Mouse (Mus musculus): ENCODE data around the gene Tnip2.

GRCm38 (mm10) chr5:34514218-34514566 lies 401 bp upstream of the Tnip2 start:
- TF ChIP-seq CTCF (IDR thresholded peaks at IDR 0.05; ENCODE audit: low read depth, low read length) (no peak), GATA1 (IDR thresholded peaks at IDR 0.05; ENCODE audit: borderline replicate concordance, low read length) (no peak), TAL1 (conservative IDR thresholded peaks at IDR 0.05; ENCODE audit: low read depth, low read length) (no peak), POLR2AphosphoS5 (IDR thresholded peaks at IDR 0.05; ENCODE audit: insufficient replicate concordance, low read depth, low read length) (no peak), GATA2 (IDR thresholded peaks at IDR 0.05; ENCODE audit: borderline replicate concordance, low read depth, low read length) (no peak)

Data from G1E (cell line).